Mouse (Mus musculus): ENCODE data around the gene Hdac9. TPM values are rescaled to one million over a fixed set of nuclear protein-coding genes. Genes with fewer than 3 reads are reported as not detected.

Gene Hdac9
- polyA plus RNA-seq, 1 experiment from 2014 or later = 1.2 TPM

DNA sequence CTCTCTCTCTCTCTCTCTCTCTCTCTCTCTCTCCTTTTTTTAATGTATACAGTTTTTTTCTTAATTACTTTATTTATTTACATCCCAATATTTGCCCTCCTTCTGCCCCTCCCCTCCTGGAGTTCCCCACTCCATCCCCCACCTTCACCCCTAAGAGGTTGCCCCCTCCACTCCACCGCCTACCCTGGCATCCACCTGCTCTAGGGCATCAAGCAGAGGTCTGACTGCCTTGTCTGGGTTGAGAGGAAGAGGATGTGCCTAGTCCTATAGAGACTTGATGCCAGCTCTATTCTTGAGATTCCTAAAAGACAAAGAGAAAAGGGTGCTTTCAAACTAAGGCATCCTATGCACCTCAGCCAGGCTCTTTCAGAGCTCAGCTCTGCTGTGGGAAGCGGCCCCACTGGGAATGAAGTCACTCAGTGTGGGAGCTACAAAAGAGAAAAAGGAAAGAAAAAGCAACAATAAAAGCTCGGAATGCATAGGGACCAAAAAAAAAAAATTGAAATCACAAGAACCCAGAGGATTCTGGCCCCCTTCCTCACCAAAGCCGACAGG lies 275.1 kb downstream of the Hdac9 start:
- Histone ChIP-seq H3K4me1 (replicated peaks) (no peaks in the 10 kb centered on the region), H3K27me3 (no peaks in the 10 kb centered on the region), H3K4me2 (no peak overlapping the region), H3K36me3 (no peaks in the 10 kb centered on the region), H3K27ac (no peak overlapping the region), H3K9me3 (replicated peaks) (no peaks in the 10 kb centered on the region), H3K9ac (no peak overlapping the region), H3K4me3 (replicated peaks) (no peak overlapping the region)
- 55% methylated on average over 4 of the region's 4 CpGs for WGBS (ENCODE audit: insufficient replicate concordance)
- ATAC-seq (ENCODE audit: low read depth) = no peak
- DNase-seq = no peak

DNA sequence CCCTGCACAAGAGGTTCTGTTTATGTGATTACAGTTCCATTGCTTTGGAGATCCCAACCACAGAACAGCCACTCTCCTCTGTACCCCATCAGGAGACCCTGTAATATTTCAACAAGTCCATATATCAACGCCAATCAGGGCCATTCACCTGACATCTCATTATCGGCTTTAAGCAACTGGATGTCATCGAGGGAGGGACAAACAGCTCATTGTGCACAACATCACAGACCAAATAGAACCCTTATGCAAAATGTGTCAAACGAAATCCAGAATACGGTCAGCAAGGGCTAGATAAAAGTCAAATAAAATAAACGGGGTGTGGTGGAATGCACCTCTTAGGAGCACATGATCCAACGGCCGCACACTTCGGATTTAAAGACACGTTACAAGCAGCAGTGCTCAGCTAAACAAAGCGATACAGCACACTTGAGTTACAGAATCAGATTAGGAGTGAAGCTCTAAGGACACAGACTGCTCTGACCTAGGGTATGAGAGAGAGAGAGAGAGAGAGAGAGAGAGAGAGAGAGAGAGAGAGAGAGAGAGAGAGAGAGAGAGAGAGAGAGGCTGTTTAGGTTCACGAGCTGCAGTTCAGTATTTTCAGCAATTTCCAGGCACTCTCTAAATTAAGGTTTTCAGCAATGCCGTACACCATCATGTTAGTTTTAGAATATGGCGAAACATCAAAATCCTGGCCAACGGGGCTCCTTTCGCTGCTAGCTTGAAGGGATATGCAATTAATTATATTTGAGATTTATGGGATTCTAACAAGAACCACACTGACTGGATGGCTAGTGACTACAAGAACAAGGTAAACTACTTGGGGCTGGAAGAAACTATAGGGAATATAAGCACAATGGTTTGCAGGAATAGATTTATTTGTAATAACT lies 279.4 kb downstream of the Hdac9 start:
- 70% methylated on average over 16 of the region's 16 CpGs for WGBS (ENCODE audit: insufficient replicate concordance)
- H3K27ac ChIP-seq = no peak overlapping the region

DNA sequence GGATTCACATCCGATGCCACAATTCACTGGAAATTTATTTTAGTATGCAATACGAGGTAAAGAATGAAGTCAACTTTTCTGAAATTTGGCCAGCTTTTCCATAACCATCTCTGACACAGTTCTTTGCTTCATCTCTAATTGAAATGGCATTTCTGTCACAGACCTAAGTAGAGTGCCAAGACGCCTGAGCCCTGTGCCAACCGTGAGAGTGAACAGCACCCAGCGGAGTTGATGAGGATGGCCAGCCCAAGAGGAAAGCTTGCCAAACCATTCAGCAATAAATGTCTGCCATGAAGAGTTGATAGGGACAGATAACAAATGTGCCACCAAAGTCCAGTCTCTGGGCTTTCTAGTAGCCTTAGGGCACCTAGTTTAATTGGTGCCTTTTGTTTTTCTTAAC lies 297.8 kb downstream of the Hdac9 start:
- DNase-seq (no peak), ATAC-seq (ENCODE audit: low read depth) (no peak)
- Histone ChIP-seq H3K27me3 (no peaks in the 10 kb centered on the region), H3K36me3 (no peaks in the 10 kb centered on the region), H3K27ac (no peak overlapping the region), H3K9me3 (replicated peaks) (no peaks in the 10 kb centered on the region), H3K4me1 (replicated peaks) (no peaks in the 10 kb centered on the region), H3K9ac (no peak overlapping the region), H3K4me2 (no peak overlapping the region), H3K4me3 (replicated peaks) (no peak overlapping the region)
- WGBS (ENCODE audit: insufficient replicate concordance) = 71% methylated on average over 5 of the region's 5 CpGs

More for the DNA sequence above, 279.4 kb downstream of the Hdac9 start:
- no peak overlapping the region for H3K9ac ChIP-seq
- no peak overlapping the region for H3K4me3 ChIP-seq (replicated peaks)
- DNase-seq (no peak), ATAC-seq (ENCODE audit: low read depth) (no peak)
- no peaks in the 10 kb centered on the region for H3K36me3 ChIP-seq
- no peak overlapping the region for H3K4me2 ChIP-seq
- H3K9me3 ChIP-seq (replicated peaks) = no peaks in the 10 kb centered on the region
- no peaks in the 10 kb centered on the region for H3K4me1 ChIP-seq (replicated peaks)
- no peaks in the 10 kb centered on the region for H3K27me3 ChIP-seq

DNA sequence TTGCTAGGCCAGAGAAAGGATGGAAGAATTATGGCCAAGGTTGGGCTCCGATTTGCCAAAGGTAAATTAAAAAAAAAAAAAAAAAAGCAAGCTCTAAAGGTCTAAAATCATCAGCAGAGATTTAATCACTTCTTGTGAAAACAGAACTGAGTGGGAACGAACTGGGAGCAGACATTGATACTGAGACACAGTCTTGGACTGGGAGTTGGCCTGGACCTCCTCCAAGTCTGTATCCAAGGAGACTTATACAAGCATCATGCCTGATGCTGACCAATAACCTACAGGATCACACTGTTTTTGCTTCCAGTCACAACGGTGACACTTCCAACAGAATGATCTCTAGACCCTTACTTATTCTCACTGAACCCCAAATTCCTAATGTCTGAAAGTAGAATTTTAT lies 298.6 kb downstream of the Hdac9 start:
- H3K27ac ChIP-seq = no peak overlapping the region
- no peak overlapping the region for H3K9ac ChIP-seq
- no peaks in the 10 kb centered on the region for H3K4me1 ChIP-seq (replicated peaks)
- no peak overlapping the region for H3K4me2 ChIP-seq
- H3K27me3 ChIP-seq = no peaks in the 10 kb centered on the region
- ATAC-seq (ENCODE audit: low read depth) = no peak
- H3K36me3 ChIP-seq = no peaks in the 10 kb centered on the region
- no peak overlapping the region for H3K4me3 ChIP-seq (replicated peaks)
- no peaks in the 10 kb centered on the region for H3K9me3 ChIP-seq (replicated peaks)
- 49% methylated on average over 3 of the region's 3 CpGs for whole genome bisulfite sequencing (ENCODE audit: insufficient replicate concordance)
- no peak for DNase-seq

DNA sequence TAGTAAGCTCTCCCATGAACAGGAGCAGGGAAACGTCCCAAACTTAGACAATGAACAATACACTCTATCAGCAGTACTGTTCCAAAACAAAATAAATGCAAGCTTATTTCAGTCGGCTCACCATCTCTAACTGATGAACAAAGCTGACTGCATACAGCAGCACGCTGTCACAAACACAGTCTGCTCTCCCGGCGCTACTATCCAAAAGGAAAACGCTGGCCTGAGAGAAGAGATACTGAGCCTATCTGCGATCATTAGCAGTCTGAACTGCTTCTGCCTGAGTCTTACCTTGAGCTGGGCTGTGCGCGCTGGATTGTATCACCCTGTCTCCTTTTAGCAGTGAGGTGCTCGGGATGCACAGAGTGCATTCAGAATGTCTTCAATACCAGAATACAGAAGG lies 299.1 kb downstream of the Hdac9 start:
- 69% methylated on average over 10 of the region's 10 CpGs for WGBS (ENCODE audit: insufficient replicate concordance)
- no peak for ATAC-seq (ENCODE audit: low read depth)
- Histone ChIP-seq H3K27me3 (no peaks in the 10 kb centered on the region), H3K4me3 (replicated peaks) (no peak overlapping the region), H3K9ac (no peak overlapping the region), H3K4me2 (no peak overlapping the region), H3K4me1 (replicated peaks) (no peaks in the 10 kb centered on the region), H3K36me3 (no peaks in the 10 kb centered on the region), H3K9me3 (replicated peaks) (no peaks in the 10 kb centered on the region), H3K27ac (no peak overlapping the region)
- DNase-seq = no peak

DNA sequence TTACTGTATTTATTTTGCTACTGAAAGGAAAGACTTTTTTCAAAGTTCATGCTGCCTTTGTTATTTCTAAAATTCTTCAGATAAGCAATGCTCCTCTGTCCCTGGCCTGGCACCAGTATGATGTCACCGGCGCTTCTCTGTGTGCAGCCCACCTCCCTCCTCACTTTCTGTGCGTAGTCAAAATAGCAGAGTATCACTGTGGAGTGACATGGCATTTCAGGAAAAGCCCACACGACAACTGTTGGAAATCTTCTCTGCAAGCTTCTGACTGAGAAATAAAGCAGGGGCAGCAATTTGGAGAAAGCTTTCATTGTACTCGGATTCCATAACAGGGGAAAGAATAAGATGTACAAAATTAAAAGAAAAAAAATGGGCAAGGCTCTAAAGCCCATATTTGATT lies 302.1 kb downstream of the Hdac9 start:
- H3K4me2 ChIP-seq = no peak overlapping the region
- no peak for ATAC-seq (ENCODE audit: low read depth)
- H3K4me3 ChIP-seq (replicated peaks) = no peak overlapping the region
- H3K36me3 ChIP-seq = no peaks in the 10 kb centered on the region
- no peaks in the 10 kb centered on the region for H3K9me3 ChIP-seq (replicated peaks)
- H3K4me1 ChIP-seq (replicated peaks) = no peaks in the 10 kb centered on the region
- 67% methylated on average over 5 of the region's 5 CpGs for WGBS (ENCODE audit: insufficient replicate concordance)
- no peak overlapping the region for H3K9ac ChIP-seq
- H3K27ac ChIP-seq = no peak overlapping the region
- H3K27me3 ChIP-seq = no peaks in the 10 kb centered on the region
- no peak for DNase-seq

DNA sequence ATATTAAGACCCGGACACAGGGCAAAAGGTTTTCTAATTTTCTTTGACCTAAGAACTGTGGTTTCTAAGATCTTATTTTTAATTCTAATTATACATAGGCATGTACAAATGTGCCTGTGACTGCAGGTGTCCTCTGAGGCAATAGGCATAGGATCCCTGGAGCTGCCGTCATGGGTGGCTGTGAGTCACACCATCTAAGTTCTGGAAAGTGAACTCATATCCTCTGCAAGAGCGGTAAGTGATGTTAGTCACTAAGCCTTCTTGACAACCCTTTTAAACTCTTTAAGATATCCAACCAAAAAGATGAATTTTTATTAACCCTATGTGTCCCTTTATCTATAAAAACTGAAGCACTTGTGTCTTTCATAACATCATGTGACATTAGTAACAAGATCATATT lies 304.4 kb downstream of the Hdac9 start:
- ATAC-seq (ENCODE audit: low read depth) = no peak
- Histone ChIP-seq H3K9me3 (replicated peaks) (no peaks in the 10 kb centered on the region), H3K4me2 (no peak overlapping the region), H3K27me3 (no peaks in the 10 kb centered on the region), H3K36me3 (no peaks in the 10 kb centered on the region), H3K4me3 (replicated peaks) (no peak overlapping the region), H3K9ac (no peak overlapping the region), H3K4me1 (replicated peaks) (no peaks in the 10 kb centered on the region), H3K27ac (no peak overlapping the region)
- no peak for DNase-seq
- WGBS (ENCODE audit: insufficient replicate concordance) = 75% methylated on average over 3 of the region's 3 CpGs

DNA sequence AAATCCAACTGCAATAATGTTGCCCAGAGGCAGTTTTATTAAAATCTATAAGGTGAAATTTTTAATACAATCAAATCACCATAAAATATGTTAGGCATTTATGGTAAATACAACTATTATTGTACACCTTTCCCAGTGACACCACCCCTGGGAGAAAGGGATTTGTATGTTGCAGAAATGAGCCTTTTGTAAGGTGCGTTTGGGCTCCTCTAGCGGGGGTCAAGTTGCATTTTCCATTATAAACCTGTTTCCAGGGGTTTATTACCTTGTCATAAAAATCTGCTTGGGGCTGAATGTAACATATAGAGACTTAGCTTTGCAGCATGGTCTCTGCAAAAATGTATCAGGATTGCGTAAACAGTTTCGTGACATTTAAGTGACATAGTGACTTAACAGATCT lies 312.4 kb downstream of the Hdac9 start:
- Histone ChIP-seq H3K36me3 (no peaks in the 10 kb centered on the region), H3K27me3 (no peaks in the 10 kb centered on the region), H3K4me1 (replicated peaks) (no peaks in the 10 kb centered on the region), H3K27ac (no peak overlapping the region), H3K9me3 (replicated peaks) (no peaks in the 10 kb centered on the region), H3K4me3 (replicated peaks) (no peak overlapping the region), H3K9ac (no peak overlapping the region), H3K4me2 (no peak overlapping the region)
- DNase-seq (no peak), ATAC-seq (ENCODE audit: low read depth) (no peak)
- 81% methylated on average over 4 of the region's 4 CpGs for WGBS (ENCODE audit: insufficient replicate concordance)

DNA sequence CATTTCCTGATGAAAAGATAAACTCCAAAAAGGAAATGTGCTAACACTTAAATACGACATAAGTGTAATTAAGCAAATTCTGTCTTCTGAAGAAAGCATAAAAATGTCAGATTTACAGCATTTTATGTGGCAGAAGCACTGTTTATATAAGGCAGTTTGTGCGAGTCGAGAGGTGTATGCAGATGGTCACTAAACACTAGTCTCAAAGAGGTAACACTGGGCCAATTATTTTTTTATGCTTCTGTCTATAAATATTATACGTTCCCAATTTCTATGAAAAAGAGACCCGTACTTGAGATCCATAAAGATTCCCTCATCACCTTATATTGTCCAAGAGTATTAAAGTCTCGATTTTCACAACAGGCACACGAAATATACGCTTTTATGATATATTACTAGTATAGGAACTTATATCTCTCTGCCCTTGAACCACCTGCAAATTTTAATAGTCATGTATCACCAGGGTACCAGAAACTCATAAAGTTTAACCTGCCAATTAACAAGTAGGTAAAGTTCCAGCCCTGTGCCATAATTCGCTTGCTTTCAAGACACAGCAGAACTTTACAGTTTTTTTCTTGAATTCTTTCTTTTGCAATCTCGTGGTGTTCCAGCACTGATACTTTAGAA lies 322.6 kb downstream of the Hdac9 start:
- no peak overlapping the region for H3K9ac ChIP-seq
- no peaks in the 10 kb centered on the region for H3K4me1 ChIP-seq (replicated peaks)
- H3K4me2 ChIP-seq = no peak overlapping the region
- DNase-seq (no peak), ATAC-seq (ENCODE audit: low read depth) (no peak)
- no peaks in the 10 kb centered on the region for H3K9me3 ChIP-seq (replicated peaks)
- no peak overlapping the region for H3K4me3 ChIP-seq (replicated peaks)
- no peak overlapping the region for H3K27ac ChIP-seq
- no peaks in the 10 kb centered on the region for H3K36me3 ChIP-seq
- H3K27me3 ChIP-seq = no peaks in the 10 kb centered on the region
- whole genome bisulfite sequencing (ENCODE audit: insufficient replicate concordance) = 53% methylated on average over 10 of the region's 10 CpGs

DNA sequence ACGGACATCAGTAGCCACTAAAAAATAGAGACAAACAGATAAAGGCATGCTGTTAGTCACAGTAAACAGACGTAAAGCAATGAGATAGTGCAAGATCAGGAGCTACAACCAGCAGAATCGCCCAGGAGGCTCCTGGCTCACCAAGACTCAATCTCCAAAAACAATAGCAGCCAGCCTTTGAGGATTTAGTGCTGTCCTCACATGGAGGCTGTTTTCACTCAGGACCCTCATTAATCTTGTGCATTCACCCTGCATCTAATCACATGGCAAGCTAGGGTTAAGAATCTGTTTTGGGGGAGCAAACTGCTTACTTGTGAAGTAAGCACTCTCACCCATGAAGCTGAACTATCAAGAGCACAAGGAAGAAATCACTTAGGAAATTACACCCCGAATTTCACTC lies 329.7 kb downstream of the Hdac9 start:
- WGBS (ENCODE audit: insufficient replicate concordance) = 46% methylated on average over 4 of the region's 4 CpGs
- Histone ChIP-seq H3K9me3 (replicated peaks) (no peaks in the 10 kb centered on the region), H3K4me2 (no peak overlapping the region), H3K9ac (no peak overlapping the region), H3K4me1 (replicated peaks) (no peaks in the 10 kb centered on the region), H3K27me3 (no peaks in the 10 kb centered on the region), H3K36me3 (no peaks in the 10 kb centered on the region), H3K4me3 (replicated peaks) (no peak overlapping the region), H3K27ac (no peak overlapping the region)
- no peak for ATAC-seq (ENCODE audit: low read depth)
- DNase-seq = no peak

DNA sequence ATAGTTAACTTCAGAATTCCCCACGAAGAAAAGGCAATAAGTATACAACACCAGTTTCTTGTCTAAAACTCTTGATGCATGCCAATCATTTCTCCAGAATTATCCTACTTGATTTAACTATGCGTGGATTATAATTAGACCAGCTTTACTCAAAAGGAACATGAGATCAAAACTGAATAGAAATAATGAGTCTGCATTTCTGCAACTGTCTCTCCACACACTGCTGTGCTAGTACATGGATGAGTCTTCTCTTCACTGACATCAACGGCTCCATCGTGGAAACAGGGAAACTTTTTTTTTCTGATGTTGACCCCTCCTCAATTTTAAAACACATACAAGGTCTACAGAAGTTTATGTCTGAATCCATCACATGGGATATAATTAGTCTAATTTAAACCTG lies 334.4 kb downstream of the Hdac9 start:
- Histone ChIP-seq H3K4me2 (no peak overlapping the region), H3K4me3 (replicated peaks) (no peak overlapping the region), H3K9me3 (replicated peaks) (no peaks in the 10 kb centered on the region), H3K27me3 (no peaks in the 10 kb centered on the region), H3K27ac (no peak overlapping the region), H3K9ac (no peak overlapping the region), H3K4me1 (replicated peaks) (no peaks in the 10 kb centered on the region), H3K36me3 (no peaks in the 10 kb centered on the region)
- no peak for DNase-seq
- no peak for ATAC-seq (ENCODE audit: low read depth)
- WGBS (ENCODE audit: insufficient replicate concordance) = 65% methylated on average over 4 of the region's 4 CpGs

DNA sequence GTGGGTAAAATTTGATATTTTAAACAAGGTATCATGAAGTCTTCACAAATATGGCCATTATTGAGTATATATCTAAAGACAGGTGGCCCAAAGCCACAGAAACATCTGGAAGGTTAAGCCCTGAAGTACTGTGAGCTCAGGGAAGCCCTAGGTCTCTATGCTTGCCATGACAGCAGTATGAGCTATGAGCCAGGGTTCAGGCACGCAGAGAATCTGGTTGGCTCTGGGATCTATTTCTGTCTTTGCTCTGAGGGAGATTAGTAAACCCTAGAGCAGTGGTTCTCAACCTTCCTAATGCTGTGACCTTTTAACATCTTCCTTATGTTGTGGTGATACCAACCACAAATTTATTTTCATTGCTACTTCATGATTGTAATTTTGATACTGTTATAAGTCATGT lies 337.7 kb downstream of the Hdac9 start:
- Histone ChIP-seq H3K4me2 (no peak overlapping the region), H3K36me3 (no peaks in the 10 kb centered on the region), H3K4me1 (replicated peaks) (no peaks in the 10 kb centered on the region), H3K9me3 (replicated peaks) (no peaks in the 10 kb centered on the region), H3K4me3 (replicated peaks) (no peak overlapping the region), H3K9ac (no peak overlapping the region), H3K27me3 (no peaks in the 10 kb centered on the region), H3K27ac (no peak overlapping the region)
- ATAC-seq (ENCODE audit: low read depth) = no peak
- DNase-seq = no peak
- WGBS (ENCODE audit: insufficient replicate concordance) = 48% methylated on average over 1 of the region's 1 CpGs
